Mouse (Mus musculus) monocyte, adult 59 days (primary cell): ENCODE data around the gene Epyc. TPM values are rescaled to one million over a fixed set of nuclear protein-coding genes. Genes with fewer than 3 reads are reported as not detected.

ENCODE experiments used
- total RNA-seq, 2 experiments: library from RNA; stranded (reverse); gene quantifications; one replicate each; pipeline ENCODE4 v1.2.4; 2023

Gene Epyc
- not detected for total RNA-seq

DNA sequence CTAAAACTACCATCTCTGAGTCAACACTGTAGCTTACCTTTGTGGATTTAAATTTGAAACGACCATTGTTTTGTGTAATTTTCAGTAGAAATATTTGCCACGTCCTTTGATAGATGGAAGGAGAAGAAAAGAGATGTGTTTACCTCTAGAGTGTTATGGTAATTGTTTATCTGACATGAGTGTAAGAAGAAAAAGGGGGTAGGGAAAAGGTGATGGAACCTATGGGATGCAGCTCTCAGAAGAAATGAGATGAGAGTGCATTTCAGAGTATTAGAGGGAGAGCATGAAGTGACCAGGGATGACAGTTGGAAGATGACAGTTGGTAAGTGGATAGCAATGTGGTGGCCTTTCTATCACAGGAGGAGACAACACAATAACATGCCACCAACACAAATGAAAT, at the start of gene Epyc:
Epyc (plus strand) TSS at position 301 of the 400 bp plus-strand sequence.

DNA sequence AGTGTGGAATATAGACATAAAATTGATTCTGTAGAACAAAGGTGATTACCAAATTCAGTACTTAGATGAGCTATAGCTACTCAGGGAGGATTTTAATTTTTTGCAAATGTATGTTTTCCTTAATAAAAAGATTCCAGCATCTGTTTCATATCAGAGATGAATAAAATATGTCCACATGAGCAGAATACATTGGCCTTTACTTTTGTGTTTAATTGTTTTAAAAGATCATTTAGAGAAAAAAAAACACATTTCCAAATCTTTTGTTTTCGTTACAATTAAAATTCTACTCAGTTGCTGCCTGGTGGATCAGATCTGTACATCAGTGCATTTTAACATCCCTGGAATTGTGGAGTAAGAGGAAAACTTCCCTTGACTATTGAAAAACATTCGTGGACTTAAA, 37.3 kb upstream of the Epyc start, which contains the start of gene Kera:
Kera (plus strand) TSS at position 301 of the 400 bp plus-strand sequence.

DNA sequence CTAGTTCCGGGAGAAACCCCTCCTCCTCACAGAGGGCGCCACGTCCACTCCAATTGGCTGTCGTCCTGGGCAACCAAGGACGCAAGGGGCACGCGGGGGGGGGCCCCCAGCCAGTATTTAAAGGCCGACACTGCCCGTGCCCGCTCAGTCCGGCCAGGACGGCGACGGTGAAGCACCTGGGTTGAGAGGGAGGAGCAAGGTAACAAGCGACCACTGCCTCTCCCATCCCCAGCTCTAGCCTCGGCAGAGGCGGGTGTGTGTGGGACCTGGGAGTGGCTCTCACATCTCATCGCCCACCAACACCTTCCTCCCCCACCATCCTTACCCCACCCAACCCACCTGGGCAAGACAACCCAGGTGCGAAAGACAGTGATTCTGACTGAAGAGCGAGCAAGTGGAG, 49.0 kb downstream of the Epyc start, which contains the start of gene Ccer1:
Ccer1 (plus strand) TSS at position 147 of the 400 bp plus-strand sequence.

DNA sequence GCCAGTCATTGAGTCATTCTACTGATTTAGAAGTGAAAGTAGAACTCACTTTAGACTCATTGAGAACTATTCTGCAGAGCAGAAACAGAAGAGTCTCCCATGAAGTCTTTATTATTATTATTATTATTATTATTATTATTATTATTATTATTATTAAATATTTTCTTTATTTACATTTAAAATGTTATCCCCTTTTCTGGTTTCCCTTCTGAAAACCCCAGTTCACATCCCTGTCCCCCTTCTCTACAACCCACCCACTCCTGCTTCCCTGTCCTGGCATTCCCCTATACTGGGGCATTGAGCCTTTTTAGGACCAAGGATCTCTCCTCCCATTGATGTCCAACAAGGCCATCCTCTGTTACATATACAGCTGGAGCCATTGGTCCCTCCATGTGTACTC, 82.8 kb downstream of the Epyc start, which contains the start of gene C030005K15Rik:
C030005K15Rik (minus strand) TSS at position 101 of the 400 bp plus-strand sequence.

Other genes with a start within 250 kb of the Epyc start
- 1 to 10 TPM; 2.5 to 4.5 TPM for gene Dcn, start 164.5 kb upstream of the Epyc start, total RNA-seq
- gene Lum, start 78.9 kb upstream of the Epyc start, total RNA-seq = not detected
- gene Kera, start 37.2 kb upstream of the Epyc start, total RNA-seq = not detected
- not detected for gene Ccer1, start 49.0 kb downstream of the Epyc start, total RNA-seq
- not detected for gene C030005K15Rik, start 82.7 kb downstream of the Epyc start, total RNA-seq